Mouse (Mus musculus): ENCODE measurements around the gene AI481877. TPM values are rescaled to one million over a fixed set of nuclear protein-coding genes. Genes with fewer than 3 reads are reported as not detected.

AI481877 gene
- total and polyA plus RNA-seq, 3 experiments: not detected

- H3K36me3 ChIP-seq (replicated peaks in 1 of 2; ENCODE audit: control insufficient read depth in 1 of 2, insufficient read depth in 1 of 2, low read length in 1 of 2): no peaks in the 10 kb centered on the region
- no peaks in the 10 kb centered on the region for H3K9me3 ChIP-seq (replicated peaks; ENCODE audit: low read length)
- TF ChIP-seq NELFE (IDR thresholded peaks at IDR 0.05; ENCODE audit: low read depth, low read length): peak; percentile 37; the same call in 1 of the 2 replicates
- no peak for TF ChIP-seq ETS1 (conservative IDR thresholded peaks at IDR 0.05; ENCODE audit: low read depth, low read length)
- TF ChIP-seq HCFC1 (IDR thresholded peaks at IDR 0.05; ENCODE audit: low read depth, low read length): no peak
- no peak for TF ChIP-seq UBTF (IDR thresholded peaks at IDR 0.05; ENCODE audit: low read depth, low read length)
- TF ChIP-seq CHD2 (IDR thresholded peaks at IDR 0.05; ENCODE audit: low read length): no peak
- TF ChIP-seq RAD21 (IDR thresholded peaks at IDR 0.05; ENCODE audit: low read depth, low read length): peak; percentile 98
- no peak for TF ChIP-seq NRF1 (IDR thresholded peaks at IDR 0.05; ENCODE audit: low read depth, low read length)
- TF ChIP-seq ZNF384 (IDR thresholded peaks at IDR 0.05; ENCODE audit: low read depth, low read length): 0 out of 2 replicates have a peak, but pooled peaks have one; percentile 8
- peak; percentile 14; the same call in 1 of the 2 replicates for TF ChIP-seq ELF1 (IDR thresholded peaks at IDR 0.05; ENCODE audit: low read depth, low read length)
- TF ChIP-seq ZKSCAN1 (IDR thresholded peaks at IDR 0.05; ENCODE audit: borderline replicate concordance, low read depth, low read length): no peak
- TF ChIP-seq BHLHE40 (IDR thresholded peaks at IDR 0.05; ENCODE audit: low read depth, low read length): no peak
- TF ChIP-seq MAZ (IDR thresholded peaks at IDR 0.05; ENCODE audit: low read depth, low read length): no peak
- 0 out of 2 replicates have a peak, but pooled peaks have one; percentile 27 for TF ChIP-seq MXI1 (IDR thresholded peaks at IDR 0.05; ENCODE audit: low read depth, low read length)
- TF ChIP-seq USF2 (conservative IDR thresholded peaks at IDR 0.05; ENCODE audit: low read depth, low read length): no peak
- peak; percentile 59; the same call in 1 of the 2 replicates for TF ChIP-seq MYC (IDR thresholded peaks at IDR 0.05; ENCODE audit: low read depth, low read length)
- TF ChIP-seq RCOR1 (conservative IDR thresholded peaks at IDR 0.05; ENCODE audit: low read depth, low read length): no peak
- TF ChIP-seq ZC3H11A (IDR thresholded peaks at IDR 0.05; ENCODE audit: low read depth, low read length): peak; percentile 91
- TF ChIP-seq SMC3 (IDR thresholded peaks at IDR 0.05; ENCODE audit: low read depth, low read length): peak; percentile 95
- TF ChIP-seq CTCF (conservative IDR thresholded peaks at IDR 0.05 in 1 of 2, IDR thresholded peaks at IDR 0.05 in 1 of 2; ENCODE audit: low read depth in 2 of 2, low read length in 2 of 2): peak; percentile 80 to 95
- TF ChIP-seq JUND (conservative IDR thresholded peaks at IDR 0.05; ENCODE audit: low read depth, low read length): peak; percentile 39; the same call in 1 of the 2 replicates
- no peaks in the 10 kb centered on the region for H3K27me3 ChIP-seq (replicated peaks)
- H3K4me3 ChIP-seq (replicated peaks in 1 of 3; ENCODE audit: low read depth in 2 of 3, low read length in 2 of 3, poor library complexity in 1 of 3): no peak overlapping the region
- peak; percentile 68 for DNase-seq (ENCODE audit: extremely low read depth)
- H3K4me2 ChIP-seq (ENCODE audit: insufficient read depth, low read depth, poor library complexity, severe bottlenecking): no peak overlapping the region
- H3K79me2 ChIP-seq (replicated peaks; ENCODE audit: control insufficient read depth, extremely low read depth, insufficient read depth, poor library complexity, severe bottlenecking): no peaks in the 10 kb centered on the region
- dilution Hi-C loops (cut with MboI; ENCODE audit: extremely low pct_ligation_motif_present, extremely low pct_unique_long_range_greater_than_20kb, low sequenced_read_pairs) (no loop called here), in situ Hi-C loops (cut with MboI; ENCODE audit: low pct_ligation_motif_present, low pct_unique_long_range_greater_than_20kb, low sequenced_read_pairs) (loop anchor here (10.0 kb wide), 1 partner anchor 478 kb away; no protein-coding TSS in a partner anchor)
- no peak overlapping the region for H3K9ac ChIP-seq (ENCODE audit: insufficient read depth, low read depth)
- H3K27ac ChIP-seq (ENCODE audit: insufficient read depth, low read depth): no peak overlapping the region
- H3K4me1 ChIP-seq (ENCODE audit: control insufficient read depth in 1 of 2, insufficient read depth in 2 of 2): no peaks in the 10 kb centered on the region
These were observed 42.4 kb downstream of the AI481877 start for GRCm38 (mm10) chr4:59096393-59096792.

GRCm38 (mm10) chr4:59089391-59089790 lies 49.4 kb downstream of the AI481877 start:
- H3K4me3 ChIP-seq (replicated peaks in 1 of 3; ENCODE audit: low read depth in 2 of 3, low read length in 2 of 3, poor library complexity in 1 of 3): no peak overlapping the region
- no peaks in the 10 kb centered on the region for H3K4me1 ChIP-seq (ENCODE audit: control insufficient read depth in 1 of 2, insufficient read depth in 2 of 2)
- no peak overlapping the region for H3K9ac ChIP-seq (ENCODE audit: insufficient read depth, low read depth)
- H3K27me3 ChIP-seq (replicated peaks): no peaks in the 10 kb centered on the region
- no peak overlapping the region for H3K27ac ChIP-seq (ENCODE audit: insufficient read depth, low read depth)
- in situ Hi-C loops (cut with MboI; ENCODE audit: low pct_ligation_motif_present, low pct_unique_long_range_greater_than_20kb, low sequenced_read_pairs): no loop called here
- dilution Hi-C loops (cut with MboI; ENCODE audit: extremely low pct_ligation_motif_present, extremely low pct_unique_long_range_greater_than_20kb, low sequenced_read_pairs): no loop called here
- H3K79me2 ChIP-seq (replicated peaks; ENCODE audit: control insufficient read depth, extremely low read depth, insufficient read depth, poor library complexity, severe bottlenecking): no peaks in the 10 kb centered on the region
- no peaks in the 10 kb centered on the region for H3K9me3 ChIP-seq (replicated peaks; ENCODE audit: low read length)
- no peaks in the 10 kb centered on the region for H3K36me3 ChIP-seq (replicated peaks in 1 of 2; ENCODE audit: control insufficient read depth in 1 of 2, insufficient read depth in 1 of 2, low read length in 1 of 2)
- TF ChIP-seq ZKSCAN1 (IDR thresholded peaks at IDR 0.05; ENCODE audit: borderline replicate concordance, low read depth, low read length): no peak
- TF ChIP-seq UBTF (IDR thresholded peaks at IDR 0.05; ENCODE audit: low read depth, low read length): no peak
- TF ChIP-seq JUND (conservative IDR thresholded peaks at IDR 0.05; ENCODE audit: low read depth, low read length): no peak
- TF ChIP-seq JUN (IDR thresholded peaks at IDR 0.05; ENCODE audit: insufficient read depth, low read depth, low read length): no peak
- TF ChIP-seq POLR2AphosphoS2 (IDR thresholded peaks at IDR 0.05; ENCODE audit: low read depth, low read length): no peak
- no peak for TF ChIP-seq ZC3H11A (IDR thresholded peaks at IDR 0.05; ENCODE audit: low read depth, low read length)
- no peak for TF ChIP-seq MXI1 (IDR thresholded peaks at IDR 0.05; ENCODE audit: low read depth, low read length)
- TF ChIP-seq SMC3 (IDR thresholded peaks at IDR 0.05; ENCODE audit: low read depth, low read length): no peak
- TF ChIP-seq MAZ (IDR thresholded peaks at IDR 0.05; ENCODE audit: low read depth, low read length): no peak
- no peak for TF ChIP-seq TBP (conservative IDR thresholded peaks at IDR 0.05; ENCODE audit: low read depth, low read length)
- DNase-seq (ENCODE audit: extremely low read depth): no peak
- H3K4me2 ChIP-seq (ENCODE audit: insufficient read depth, low read depth, poor library complexity, severe bottlenecking): no peak overlapping the region

Measured in CH12.LX (cell line).